Mouse (Mus musculus): Measurements from ENCODE around the gene Gm28635.

Gm28635 gene

DNA sequence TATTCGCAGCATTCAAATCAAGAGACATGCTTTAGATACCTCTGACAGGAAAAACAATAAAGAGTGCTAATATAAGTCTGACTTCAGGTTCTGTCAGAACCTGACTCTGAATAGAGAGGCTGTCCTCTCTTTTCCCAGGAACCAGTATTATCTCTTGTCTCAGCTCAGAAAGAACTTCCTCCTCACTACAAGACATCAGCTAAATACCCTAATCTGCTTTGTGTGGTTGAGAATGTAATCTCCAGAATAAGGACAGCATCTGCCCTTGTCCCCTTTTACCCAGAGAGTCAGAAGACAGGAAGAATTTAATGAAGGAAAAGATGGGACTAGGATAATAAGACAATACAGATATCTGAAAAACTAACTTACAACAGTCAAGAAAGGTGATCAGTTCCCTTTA, 25.7 kb upstream of the Gm28635 start:
- in situ Hi-C loops (cut with MboI; ENCODE audit: unreplicated experiment in 2 of 2): loop anchor here in 1 of 2 experiments (25.0 kb wide), 1 partner anchor 334 kb away; the partner anchor contains the start of genes P2rx3, Ssrp1 and Tnks1bp1

DNA sequence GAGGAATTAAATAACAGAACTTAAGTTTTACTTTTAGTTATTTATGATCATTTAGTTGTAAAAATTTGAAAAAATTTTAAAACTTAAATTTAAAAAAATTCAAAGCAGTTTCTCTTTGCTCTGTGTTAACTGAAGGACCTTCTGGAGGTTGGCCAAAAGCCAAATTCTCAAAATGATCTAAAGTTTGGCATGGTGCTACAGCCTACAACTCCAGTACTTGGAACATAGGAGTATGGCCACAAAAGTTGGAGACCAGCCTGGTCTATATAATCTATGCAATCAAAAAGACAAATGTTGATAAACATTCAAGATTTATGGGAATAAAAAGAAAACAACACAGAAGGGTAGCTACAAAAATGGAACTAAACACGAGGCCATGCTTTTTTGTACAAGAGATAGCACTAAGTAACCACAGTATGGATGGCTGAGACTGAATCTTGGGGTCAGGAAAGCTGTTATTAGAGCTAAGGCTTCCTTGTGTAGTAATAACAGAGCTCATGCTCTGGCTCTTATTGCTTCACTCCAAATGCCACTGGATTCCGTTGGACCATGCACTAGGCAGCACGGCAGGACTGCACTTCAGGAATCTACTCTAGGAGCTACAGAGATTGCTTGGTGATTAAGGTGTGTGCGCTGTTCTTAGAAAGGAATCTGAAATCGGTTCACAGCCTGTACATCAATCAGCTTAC, 17.3 kb upstream of the Gm28635 start:
- in situ Hi-C loops (cut with MboI; ENCODE audit: unreplicated experiment in 2 of 2): no loop called here

DNA sequence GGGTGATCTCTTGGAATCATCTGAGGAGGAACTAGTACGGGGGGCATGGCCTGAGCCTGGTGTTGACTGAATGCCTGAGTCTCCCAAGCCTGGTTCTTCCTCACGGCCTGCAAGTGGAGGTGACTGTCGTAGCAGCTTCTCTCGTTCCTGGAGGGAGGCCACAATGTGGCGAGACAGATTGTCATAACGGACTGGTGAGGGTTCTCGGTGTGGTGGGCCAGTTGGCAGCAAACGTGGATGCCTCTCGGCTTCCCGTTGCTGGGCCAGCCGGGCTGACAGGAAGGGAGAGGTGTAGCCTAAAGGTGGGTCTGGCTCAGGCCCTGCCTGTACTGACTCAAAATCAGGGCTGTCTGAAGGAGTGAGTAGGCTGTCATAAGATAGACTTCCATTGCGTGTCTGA, 12.2 kb upstream of the Gm28635 start:
- in situ Hi-C loops (cut with MboI; ENCODE audit: unreplicated experiment in 2 of 2): no loop called here

DNA sequence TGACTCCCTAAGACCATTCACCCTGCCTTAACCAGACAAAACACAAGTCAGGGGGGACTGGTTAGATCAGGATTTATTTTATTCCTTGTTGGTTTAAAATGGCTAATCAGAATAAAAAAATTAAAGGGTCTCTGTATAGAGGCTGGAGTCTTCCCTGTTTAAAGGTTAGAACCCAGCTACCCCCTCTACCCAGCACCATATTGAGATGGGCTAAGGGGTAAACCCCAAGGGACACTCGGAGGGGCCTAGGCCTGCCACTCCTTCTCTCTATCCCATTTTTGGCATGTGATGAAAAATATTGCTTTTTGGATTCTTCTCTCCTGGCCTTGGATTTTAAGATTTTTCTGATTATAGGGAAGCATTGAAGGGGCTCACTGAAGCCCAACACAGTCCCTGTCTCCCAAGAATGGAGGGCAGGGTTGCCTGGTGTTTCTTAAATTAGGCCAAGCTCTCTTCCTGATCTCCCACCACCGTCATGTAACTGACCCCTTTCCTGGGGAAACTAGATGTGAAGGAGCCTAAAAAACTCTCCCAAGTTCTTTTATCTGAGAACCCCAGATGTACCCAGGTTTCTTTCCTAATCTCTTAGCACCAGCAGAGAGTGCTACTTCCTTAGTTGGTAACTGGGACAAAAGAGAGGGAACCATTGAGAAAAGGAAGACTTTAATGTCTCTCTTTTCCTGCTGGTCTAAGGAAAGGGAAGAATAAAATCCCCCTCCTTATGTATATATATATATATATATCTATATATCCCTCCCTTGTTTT, 10.4 kb upstream of the Gm28635 start:
- in situ Hi-C loops (cut with MboI; ENCODE audit: unreplicated experiment in 2 of 2): no loop called here

DNA sequence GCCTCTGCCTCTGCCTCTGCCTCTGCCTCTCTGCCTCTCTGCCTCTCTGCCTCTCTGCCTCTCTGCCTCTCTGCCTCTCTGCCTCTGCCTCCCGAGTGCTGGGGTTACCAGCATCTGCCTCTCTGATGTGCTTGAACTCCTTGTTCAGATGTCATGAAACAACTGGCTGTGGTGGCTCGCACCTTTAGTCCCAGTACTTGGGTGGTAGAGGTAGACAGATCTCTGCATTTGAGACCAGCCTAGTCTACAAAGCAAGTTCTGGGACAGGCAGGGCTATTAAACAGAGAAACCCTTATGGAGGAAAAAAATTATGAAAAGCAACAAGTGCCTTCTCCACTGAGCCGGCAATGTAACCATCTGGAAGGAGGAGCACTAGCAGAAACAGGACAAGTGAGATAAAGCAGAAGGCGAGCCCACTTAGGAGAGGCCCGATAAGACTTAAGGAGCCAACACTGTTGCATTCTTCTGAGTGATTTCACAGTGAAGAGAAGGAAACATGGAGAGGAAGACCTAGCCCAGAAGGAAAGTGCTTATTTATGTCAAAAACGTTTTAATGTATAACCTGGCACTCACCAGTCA, 4.9 kb upstream of the Gm28635 start:
- in situ Hi-C loops (cut with MboI; ENCODE audit: unreplicated experiment in 2 of 2): no loop called here

DNA sequence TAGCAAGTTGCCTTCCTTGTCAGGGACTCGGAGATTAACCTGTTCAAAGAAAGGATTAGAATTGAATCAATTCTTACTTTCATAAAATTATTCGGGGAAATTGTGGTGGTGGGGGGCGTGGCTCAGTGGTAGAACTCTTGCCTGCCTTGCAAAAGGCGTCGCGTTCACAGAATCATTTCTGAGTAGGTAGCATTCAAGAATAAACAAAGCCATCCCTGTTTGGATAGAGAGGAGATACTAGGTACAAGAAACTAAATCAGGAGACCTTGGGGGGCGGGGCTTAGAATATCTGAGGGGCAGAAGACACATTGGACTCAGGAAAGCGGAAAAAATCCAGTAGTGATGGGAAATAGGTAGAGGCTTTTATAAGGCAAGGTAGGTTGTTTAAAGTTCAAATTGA, 1.2 kb upstream of the Gm28635 start, which contains the start of gene Tmx2:
TSS of gene Tmx2 (minus strand) at position 125 of the 400 bp plus-strand sequence.
- in situ Hi-C loops (cut with MboI; ENCODE audit: unreplicated experiment in 2 of 2): loop anchor here (5.0 to 10.0 kb wide), 4 partner anchors 33 to 1034 kb away; partner anchors contain the start of genes Clp1 (in 1 of the 2), Smtnl1 (in 1 of the 2), Timm10 (in 1 of the 2) and Zc3h15 (in 1 of the 2)

DNA sequence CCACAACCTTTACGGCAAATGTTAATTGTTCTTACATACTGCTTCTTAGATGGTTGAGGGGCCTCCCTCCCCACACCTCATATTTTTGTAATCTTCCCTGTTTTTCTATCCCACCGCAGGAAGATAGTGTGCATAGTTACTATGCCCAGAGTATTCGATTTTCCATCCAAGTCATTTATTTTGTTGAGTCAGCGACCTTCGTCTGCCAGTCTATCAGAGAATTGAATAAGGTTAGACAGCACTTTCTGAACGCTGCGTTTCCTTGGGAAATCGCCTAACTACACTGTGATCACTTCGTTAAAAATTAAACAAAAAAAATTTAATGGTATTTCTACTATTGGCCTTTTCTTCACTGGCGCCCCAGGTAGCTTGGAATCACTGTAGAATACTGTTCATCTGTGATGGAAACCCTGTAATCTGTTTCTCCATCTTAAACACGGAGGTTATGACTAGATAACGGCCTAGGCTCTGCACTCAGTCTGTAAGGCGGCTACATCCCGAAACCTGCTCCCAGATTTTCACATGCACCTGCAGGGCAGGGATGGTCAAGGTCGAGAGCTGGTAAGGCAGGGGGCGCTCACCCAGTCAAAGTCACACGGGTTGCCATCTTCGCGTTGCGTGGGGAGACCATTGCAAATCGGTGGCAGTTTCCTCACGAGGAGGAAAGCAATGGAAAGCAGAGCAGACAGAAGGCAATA, 422 bp downstream of the Gm28635 start:
- in situ Hi-C loops (cut with MboI; ENCODE audit: unreplicated experiment in 2 of 2): loop anchor here (5.0 to 10.0 kb wide), 4 partner anchors 35 to 1033 kb away; partner anchors contain the start of genes Clp1 (in 1 of the 2), Smtnl1 (in 1 of the 2), Timm10 (in 1 of the 2) and Zc3h15 (in 1 of the 2)

DNA sequence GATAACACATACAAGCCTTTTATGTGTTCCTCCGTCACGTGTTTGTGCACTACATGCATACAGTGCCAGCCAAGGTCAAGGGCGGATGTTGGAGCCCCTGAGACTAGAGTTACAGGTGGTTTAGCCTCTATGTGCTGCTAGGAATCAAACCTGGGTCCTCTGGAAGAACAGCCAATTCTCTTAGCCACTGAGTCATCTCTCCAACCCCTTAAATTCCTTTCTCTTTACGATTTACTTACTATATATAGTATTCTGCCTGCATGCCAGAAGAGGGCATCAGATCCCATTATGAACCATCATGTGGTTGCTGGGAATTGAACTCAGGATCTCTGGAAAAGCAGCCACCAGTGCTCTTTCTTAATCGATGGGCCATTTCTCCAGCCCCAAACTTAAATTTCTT, 6.3 kb downstream of the Gm28635 start:
- in situ Hi-C loops (cut with MboI; ENCODE audit: unreplicated experiment in 2 of 2): loop anchor here in 1 of 2 experiments (10.0 kb wide), 2 partner anchors 153 to 1027 kb away; partner anchors contain the start of genes Smtnl1, Timm10 and Zc3h15

DNA sequence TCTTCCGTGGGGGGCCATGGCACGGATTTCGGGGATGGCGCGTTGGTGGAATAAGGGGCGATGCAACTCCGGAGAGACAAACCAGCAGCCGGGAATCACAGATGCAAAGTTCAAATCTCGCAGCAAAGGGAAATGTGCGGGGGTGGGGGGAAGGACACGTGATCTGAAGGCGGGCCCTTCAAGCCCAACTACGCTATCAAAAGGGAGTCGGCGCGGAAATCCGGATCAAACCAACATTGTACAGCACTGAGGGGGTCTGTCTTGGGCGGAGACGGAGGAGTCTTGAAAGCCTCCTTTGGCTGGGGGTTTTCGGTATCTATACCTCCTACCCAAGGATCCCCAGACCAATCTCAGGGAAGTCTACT, 7.3 kb downstream of the Gm28635 start, which contains the start of gene Selenoh:
TSS of gene Selenoh (minus strand) at position 202 of the 365 bp plus-strand sequence.
- in situ Hi-C loops (cut with MboI; ENCODE audit: unreplicated experiment in 2 of 2): loop anchor here in 1 of 2 experiments (10.0 kb wide), 2 partner anchors 154 to 1026 kb away; partner anchors contain the start of genes Smtnl1, Timm10 and Zc3h15

DNA sequence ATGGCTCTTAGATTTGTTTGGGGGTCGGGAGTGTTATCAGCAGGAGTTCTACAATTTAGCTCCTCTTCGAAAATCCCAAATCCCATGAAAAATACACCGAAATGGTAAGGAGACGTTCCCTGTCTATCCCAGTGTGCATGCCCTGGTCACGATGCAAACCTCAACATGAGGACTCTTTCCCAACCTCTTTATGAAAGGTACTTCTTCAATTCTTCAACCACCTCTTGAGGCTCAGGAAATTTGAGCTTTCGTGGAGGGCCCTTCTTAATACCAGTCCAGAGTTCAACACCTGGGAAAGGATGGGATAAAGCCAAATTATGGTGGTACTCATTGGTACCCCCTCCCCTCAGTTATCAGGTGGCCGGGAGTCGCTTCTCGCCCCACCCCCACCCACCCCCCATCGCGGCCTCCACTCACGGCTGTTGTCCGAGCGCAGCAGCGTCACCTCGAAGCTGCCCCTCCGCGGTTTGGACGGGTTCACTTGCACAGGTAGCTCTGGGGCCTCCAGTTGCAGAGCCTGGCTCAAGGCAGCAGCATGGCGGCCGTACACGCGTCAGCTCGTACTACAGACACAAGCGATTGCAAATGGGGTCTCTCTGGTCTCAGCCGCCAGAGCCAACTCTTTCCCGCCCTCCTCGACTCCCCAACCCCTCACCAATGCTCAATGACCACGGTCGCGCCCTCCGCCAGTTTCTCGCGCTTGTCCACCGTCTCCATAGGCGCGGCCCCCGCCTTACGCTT, 7.8 kb downstream of the Gm28635 start:
- in situ Hi-C loops (cut with MboI; ENCODE audit: unreplicated experiment in 2 of 2): loop anchor here (10.0 kb wide), 3 partner anchors 55 to 1025 kb away; partner anchors contain the start of genes Smtnl1 (in 1 of the 2), Timm10 (in 1 of the 2) and Zc3h15 (in 1 of the 2)

DNA sequence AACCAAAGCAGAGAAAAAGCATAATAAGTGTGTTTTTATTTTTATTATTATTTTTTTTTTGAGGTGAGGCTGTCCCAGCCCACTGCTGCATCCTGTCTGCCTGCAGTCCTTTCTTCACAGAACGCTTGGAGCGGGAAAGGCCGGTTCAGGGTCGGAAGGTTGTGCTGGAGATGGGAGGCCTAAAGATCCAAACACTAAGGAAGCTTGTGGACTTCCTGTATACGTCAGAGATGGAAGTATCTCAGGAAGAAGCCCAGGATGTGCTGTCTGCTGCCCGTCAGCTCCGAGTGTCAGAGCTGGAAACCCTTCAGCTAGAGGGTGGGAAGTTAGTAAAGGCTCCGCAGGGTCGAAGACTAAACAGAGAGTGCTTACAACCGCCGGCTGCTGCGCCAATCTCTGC, 11.8 kb downstream of the Gm28635 start:
- in situ Hi-C loops (cut with MboI; ENCODE audit: unreplicated experiment in 2 of 2): loop anchor here in 1 of 2 experiments (10.0 kb wide), 1 partner anchor 51 kb away; no protein-coding TSS in a partner anchor

DNA sequence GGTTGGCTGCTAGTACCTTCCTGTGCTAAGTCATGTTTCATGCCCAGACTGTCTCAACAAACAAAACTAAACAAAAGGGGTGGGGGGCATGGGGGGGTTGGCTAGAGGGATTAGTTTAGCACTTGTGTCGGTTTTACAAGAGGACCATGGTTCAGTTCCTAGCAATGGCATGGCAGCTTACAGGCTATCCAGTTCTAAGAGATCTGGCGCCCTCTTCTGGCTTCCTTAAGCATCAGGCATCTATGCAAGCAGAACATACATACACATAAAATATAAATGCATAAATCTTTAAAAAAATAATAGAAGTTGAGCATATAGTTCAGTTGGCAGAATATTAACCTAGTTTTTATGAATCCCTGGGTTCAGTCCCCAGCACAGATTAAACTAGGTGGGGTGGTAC, 15.0 kb downstream of the Gm28635 start:
- in situ Hi-C loops (cut with MboI; ENCODE audit: unreplicated experiment in 2 of 2): loop anchor here (5.0 to 10.0 kb wide), 4 partner anchors 46 to 211 kb away; no protein-coding TSS in a partner anchor

DNA sequence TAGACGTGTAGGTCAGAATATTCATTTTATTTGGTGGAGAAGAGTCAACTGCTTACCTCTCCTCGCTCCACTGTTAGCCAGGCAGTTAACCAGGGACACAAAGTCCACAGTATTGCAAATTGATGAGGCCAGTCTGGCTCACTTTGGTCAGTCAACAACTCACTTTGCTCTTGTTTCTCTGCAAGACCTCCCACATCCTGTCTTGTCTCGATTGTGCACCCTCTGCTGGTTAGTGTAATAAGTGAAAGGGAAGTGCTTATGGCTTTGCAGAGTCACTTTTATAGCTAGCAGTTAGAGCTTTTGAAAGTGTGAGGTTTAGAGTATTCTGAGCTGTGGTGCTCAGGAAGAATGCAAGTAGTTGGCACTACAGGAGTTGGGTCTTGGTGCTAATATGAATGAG, 17.6 kb downstream of the Gm28635 start:
- in situ Hi-C loops (cut with MboI; ENCODE audit: unreplicated experiment in 2 of 2): loop anchor here (5.0 to 10.0 kb wide), 4 partner anchors 43 to 208 kb away; no protein-coding TSS in a partner anchor

DNA sequence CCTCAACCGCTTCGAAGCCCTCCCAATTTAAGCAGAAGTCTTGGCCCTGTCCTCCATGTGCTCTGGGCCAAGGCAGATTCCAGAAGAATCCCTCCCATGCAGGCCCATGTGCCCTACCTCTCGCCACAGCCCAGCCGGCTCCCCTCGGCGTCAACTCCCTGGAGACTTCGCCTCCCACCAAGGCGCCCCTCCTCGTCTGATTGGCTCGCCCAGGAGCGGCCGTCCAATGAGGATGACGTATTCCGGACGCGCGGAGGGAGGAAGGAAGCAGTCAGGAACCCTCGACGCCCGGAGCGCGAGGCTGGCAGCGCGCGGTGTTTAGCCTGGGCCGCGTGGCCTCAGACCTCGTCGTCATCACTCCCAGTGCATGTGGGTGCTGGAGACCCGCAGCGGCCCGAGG, 19.0 kb downstream of the Gm28635 start, which contains the start of gene Btbd18:
TSS of gene Btbd18 (plus strand) at position 274 of the 400 bp plus-strand sequence.
- in situ Hi-C loops (cut with MboI; ENCODE audit: unreplicated experiment in 2 of 2): no loop called here

DNA sequence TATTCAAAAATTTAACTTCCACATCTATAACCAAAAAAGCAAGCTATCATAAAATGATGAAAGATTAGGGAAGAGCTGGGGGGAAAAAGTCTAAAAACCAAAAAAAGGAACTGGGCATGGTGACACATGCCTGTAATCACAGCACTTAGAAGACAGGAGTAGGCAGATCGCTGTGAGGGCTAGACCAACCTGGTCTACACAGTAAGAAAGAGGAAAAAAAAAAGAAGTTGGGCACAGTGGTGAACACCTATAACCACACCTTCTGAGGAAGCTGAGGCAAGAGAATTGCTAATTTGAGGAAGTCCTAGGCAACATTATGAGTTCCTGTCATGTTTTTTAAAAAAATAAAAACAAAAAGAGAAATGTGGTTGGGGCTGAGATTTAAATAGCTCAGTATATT, 22.0 kb downstream of the Gm28635 start:
- in situ Hi-C loops (cut with MboI; ENCODE audit: unreplicated experiment in 2 of 2): no loop called here

DNA sequence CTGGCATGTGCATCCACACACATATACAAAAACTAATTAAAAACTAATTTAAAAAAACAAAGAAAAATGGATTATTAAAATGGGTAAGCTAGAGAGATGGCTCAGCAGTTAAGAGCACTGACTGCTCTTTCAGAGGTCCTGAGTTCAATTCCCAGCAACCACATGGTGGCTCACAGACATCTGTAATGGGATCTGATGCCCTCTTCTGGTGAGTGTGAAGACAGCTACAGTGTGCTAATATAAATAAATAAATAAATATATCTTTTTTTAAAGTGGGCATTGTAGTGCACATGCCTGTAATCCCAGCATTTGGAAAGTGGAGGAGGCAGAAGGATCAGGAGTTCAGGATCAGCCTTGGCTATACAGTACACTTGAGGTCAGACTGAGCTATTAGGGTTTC, 24.5 kb downstream of the Gm28635 start:
- in situ Hi-C loops (cut with MboI; ENCODE audit: unreplicated experiment in 2 of 2): no loop called here

DNA sequence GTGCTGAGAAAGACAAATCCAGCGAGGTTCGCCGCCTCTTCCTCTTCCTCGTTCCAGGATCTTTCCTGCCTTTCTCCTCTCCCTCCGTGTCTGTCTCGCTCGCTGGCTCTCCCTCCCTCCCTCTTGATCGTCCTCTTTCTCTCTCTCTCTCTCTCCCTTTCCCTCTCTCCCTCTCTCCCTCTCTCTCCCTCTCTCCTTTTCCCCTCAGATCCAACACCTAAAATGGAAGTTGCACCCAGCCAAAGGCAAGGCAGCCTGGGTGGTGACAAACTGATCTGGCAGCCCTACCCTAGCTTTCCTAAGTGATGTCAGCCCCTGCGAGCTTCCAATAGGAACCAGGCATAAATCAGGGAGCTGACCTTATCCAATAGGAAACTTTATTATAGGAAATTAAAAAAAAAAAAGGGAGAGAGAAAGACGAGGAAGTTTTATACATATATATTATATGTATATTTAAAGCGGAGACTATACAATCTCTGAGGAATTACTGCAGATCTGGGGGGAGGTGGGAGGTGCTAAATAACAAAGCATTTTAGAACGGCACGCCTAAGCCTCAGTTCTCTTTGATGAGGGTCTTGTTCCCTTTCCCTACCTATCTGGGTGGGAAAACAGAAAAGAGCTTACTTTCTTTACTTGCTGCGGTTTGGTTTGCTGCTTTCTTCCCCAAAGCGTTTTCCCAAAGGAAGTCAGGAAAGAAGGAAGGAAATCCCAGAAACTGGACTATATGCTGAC, 27.2 kb downstream of the Gm28635 start, which contains the start of gene Ctnnd1:
TSS of gene Ctnnd1 (minus strand) at position 302 of the 732 bp plus-strand sequence.
- in situ Hi-C loops (cut with MboI; ENCODE audit: unreplicated experiment in 2 of 2): no loop called here

DNA sequence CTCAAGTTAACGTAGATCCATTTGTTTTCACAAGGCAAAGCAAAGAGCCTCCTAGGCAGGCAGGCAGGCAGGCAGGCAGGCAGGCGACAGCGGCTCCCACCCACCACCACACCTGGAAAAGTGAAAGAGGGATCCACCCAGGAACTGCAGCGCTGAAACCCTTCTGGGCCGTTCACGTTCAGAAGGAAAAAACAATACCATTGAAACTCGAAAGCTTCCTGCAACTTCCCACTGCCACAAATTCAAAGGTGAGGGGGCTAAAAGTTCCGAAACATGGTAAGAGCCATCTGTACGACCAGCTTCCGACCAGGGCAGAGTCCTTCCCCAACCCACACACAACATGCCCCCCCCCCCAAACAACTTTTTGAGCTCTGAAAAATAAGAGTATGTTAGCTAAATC, 28.2 kb downstream of the Gm28635 start:
- in situ Hi-C loops (cut with MboI; ENCODE audit: unreplicated experiment in 2 of 2): no loop called here
